Mouse (Mus musculus) heart, adult 2 months (tissue): Measurements from ENCODE around the gene Napepld. TPM values are rescaled to one million over a fixed set of nuclear protein-coding genes. Genes with fewer than 3 reads are reported as not detected.

Experiments
- DNase-seq, 2 experiments: peaks; one replicate each; pipeline ENCODE4 v3.0.0; 2021
- H3K27ac ChIP-seq: fragments of 200-600 bp; 2 replicates; pipeline ENCODE4 v1.8.1; 2022
- H3K27me3 ChIP-seq: fragments of 200-500 bp; 2 replicates; pipeline ENCODE4 v1.6.1; 2012; ENCODE audit warnings: mild to moderate bottlenecking, low read length, inconsistent platforms, mixed read lengths; ENCODE audit not compliant: control insufficient read depth, insufficient read depth
- H3K36me3 ChIP-seq: fragments of 200-500 bp; 2 replicates; pipeline ENCODE4 v1.6.1; 2012; ENCODE audit warnings: low read length, inconsistent platforms; ENCODE audit not compliant: control insufficient read depth, insufficient read depth
- H3K4me1 ChIP-seq: fragments of 200-500 bp; 2 replicates; pipeline ENCODE4 v1.6.1; 2011; ENCODE audit warnings: low read length; ENCODE audit not compliant: control insufficient read depth, insufficient read depth
- H3K4me3 ChIP-seq: fragments of 200-600 bp; 2 replicates; pipeline ENCODE4 v1.8.1; 2022
- H3K79me2 ChIP-seq: fragments of 200-500 bp; replicated peaks from 2 replicates; pipeline ENCODE4 v1.6.1; 2012; ENCODE audit warnings: mild to moderate bottlenecking, inconsistent platforms, low read length, moderate library complexity, mixed read lengths; ENCODE audit not compliant: control insufficient read depth, insufficient read depth
- H3K9ac ChIP-seq: fragments of 200-500 bp; 2 replicates; pipeline ENCODE4 v1.6.1; 2012; ENCODE audit warnings: low read depth, mild to moderate bottlenecking, control low read depth, inconsistent platforms, low read length, mixed read lengths
- CTCF ChIP-seq: fragments of 200-600 bp; IDR thresholded peaks from 2 replicates; pipeline ENCODE4 v1.8.1; 2022; ENCODE audit warnings: antibody characterized with exemption, mild to moderate bottlenecking, moderate library complexity
- EP300 ChIP-seq: fragments of 200-500 bp; IDR thresholded peaks from 2 replicates; pipeline ENCODE4 v1.6.1; 2011; ENCODE audit warnings: low read depth, low read length, control low read depth; ENCODE audit not compliant: insufficient read depth
- POLR2A ChIP-seq: fragments of 200-500 bp; IDR thresholded peaks from 2 replicates; pipeline ENCODE4 v1.6.1; 2011; ENCODE audit warnings: mild to moderate bottlenecking, low read depth, low read length, control low read depth; ENCODE audit not compliant: insufficient read depth
- WGBS: fragments of 180-500 bp; shearing (Covaris S2); methylation state at CpG from one replicate; pipeline ENCODE4 v1.1.7; 2018; 5-methylcytosine and 5-hydroxymethylcytosine counted together
- intact Hi-C: fragments of 180-260 bp; cut with DNase I; formaldehyde crosslinking; loops from one replicate; pipeline ENCODE4 v1.15.1; 2025
- polyA plus RNA-seq: library from polyadenylated mRNA; depleted of rRNA; stranded (reverse); fragments of >200 nt; gene quantifications from 2 replicates; pipeline ENCODE4 v1.2.3, GENCODE M21; 2012
- total RNA-seq, 2 experiments: library from RNA; stranded (reverse); gene quantifications; 2 replicates each; pipeline ENCODE4 v1.2.3; 2021

The Napepld gene
- total and polyA plus RNA-seq, 3 experiments: 2.4 to 5.9 (median 5.4) TPM

DNA sequence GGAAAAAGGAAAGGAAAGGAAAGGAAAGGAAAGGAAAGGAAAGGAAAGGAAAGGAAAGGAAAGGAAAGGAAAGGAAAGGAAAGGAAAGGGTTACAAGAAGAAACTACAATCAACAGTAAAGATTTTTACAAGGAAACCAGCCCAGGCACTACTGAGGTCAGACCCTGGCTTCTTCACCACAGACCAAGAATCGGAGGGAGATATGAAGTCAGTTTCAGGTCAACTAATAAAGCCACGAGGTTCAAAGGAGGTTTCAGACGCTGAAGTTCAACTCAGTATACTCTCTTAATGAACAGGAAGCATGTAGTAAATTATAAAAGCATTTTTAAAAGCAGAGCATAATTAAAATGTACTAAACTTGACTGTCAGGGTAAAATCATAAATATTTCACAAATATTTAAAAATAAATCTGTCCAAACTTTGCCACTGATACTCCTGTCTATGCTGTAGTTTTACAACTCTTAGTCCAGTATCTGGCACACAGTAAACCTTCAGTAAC is 7.8 kb downstream of the Napepld start:
- Histone ChIP-seq H3K4me1 (no peaks in the 10 kb centered on the region), H3K27me3 (no peaks in the 10 kb centered on the region), H3K4me3 (no peak overlapping the region), H3K79me2 (no peaks in the 10 kb centered on the region), H3K36me3 (no peaks in the 10 kb centered on the region), H3K27ac (no peak overlapping the region), H3K9ac (no peak overlapping the region)
- intact Hi-C loops: no loop called here
- DNase-seq: no peak
- 64% methylated on average over 3 of the region's 3 CpGs for WGBS
- TF ChIP-seq CTCF (no peak), POLR2A (no peak), EP300 (no peak)

DNA sequence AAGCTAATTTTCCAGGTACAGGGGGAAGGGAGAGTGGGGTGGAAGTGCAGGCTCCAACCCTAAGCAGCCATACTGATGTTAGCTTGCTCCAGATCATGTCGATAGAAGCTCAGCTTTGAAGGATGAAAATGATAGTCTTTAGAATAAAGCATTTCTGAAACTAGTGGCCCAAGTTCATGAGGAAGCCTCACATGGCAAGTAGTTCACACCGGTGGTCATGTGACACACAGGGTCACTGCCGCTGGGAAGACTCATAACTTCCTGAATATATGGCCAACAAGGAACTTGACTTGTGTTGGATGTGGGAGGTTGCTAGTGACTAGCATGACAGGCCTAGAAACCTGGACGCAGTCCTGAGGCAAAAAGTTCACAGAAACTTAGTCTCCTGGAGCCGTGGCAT is 9.0 kb downstream of the Napepld start:
- H3K27ac ChIP-seq: no peak overlapping the region
- intact Hi-C loops: no loop called here
- no peaks in the 10 kb centered on the region for H3K79me2 ChIP-seq
- H3K36me3 ChIP-seq: no peaks in the 10 kb centered on the region
- no peak overlapping the region for H3K9ac ChIP-seq
- TF ChIP-seq CTCF: no peak
- TF ChIP-seq EP300: no peak
- no peak for TF ChIP-seq POLR2A
- H3K27me3 ChIP-seq: no peaks in the 10 kb centered on the region
- WGBS: 89% methylated on average over 5 of the region's 5 CpGs
- no peaks in the 10 kb centered on the region for H3K4me1 ChIP-seq
- no peak for DNase-seq
- no peak overlapping the region for H3K4me3 ChIP-seq

DNA sequence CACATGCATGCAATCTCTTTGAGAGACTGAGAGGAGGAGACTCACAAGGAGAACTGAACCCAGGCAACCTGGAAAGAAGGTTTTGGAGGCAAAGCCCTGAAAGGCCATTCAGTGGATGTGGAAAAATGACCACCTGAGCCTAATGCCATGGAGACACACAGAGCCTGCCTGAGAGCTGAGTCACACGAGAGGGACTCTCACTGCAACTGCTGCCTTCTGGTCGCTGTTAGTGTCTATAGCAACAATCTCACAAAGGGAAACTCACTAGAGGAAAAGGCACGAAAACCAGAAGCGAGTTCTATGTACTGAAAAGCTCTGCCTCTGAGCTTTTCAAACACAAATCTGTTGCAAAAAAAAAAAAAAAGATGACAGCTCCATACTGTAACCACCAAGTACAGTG is 14.2 kb downstream of the Napepld start:
- no peaks in the 10 kb centered on the region for H3K36me3 ChIP-seq
- H3K79me2 ChIP-seq: no peaks in the 10 kb centered on the region
- H3K9ac ChIP-seq: no peak overlapping the region
- DNase-seq: no peak
- no peak overlapping the region for H3K27ac ChIP-seq
- H3K27me3 ChIP-seq: no peaks in the 10 kb centered on the region
- H3K4me3 ChIP-seq: no peak overlapping the region
- H3K4me1 ChIP-seq: no peaks in the 10 kb centered on the region
- no peak for TF ChIP-seq CTCF
- no peak for TF ChIP-seq POLR2A
- no peak for TF ChIP-seq EP300
- WGBS: 23% methylated on average over 4 of the region's 4 CpGs
- intact Hi-C loops: no loop called here

DNA sequence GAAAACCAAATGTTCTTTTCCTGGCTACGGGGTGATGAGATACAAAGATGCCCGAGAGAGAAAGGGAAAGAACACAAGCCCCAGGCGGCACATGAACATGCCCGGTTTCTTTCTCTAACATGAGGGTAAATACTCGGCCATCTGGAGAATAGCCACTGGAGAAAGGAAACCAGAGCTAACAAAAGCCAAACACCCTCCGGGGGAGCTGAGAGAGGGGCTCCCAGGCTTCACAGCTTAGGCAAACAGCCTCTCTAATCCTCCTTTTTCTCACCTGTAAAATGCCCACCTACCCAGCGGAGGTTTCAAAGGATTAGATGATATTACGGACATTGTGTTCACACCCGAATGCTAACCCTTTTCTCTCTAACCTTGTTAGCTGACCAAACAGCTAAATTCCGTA is 16.2 kb downstream of the Napepld start:
- no peak for TF ChIP-seq POLR2A
- Histone ChIP-seq H3K9ac (no peak overlapping the region), H3K4me3 (no peak overlapping the region), H3K4me1 (no peaks in the 10 kb centered on the region; the same call in 1 of the 2 replicates), H3K79me2 (no peaks in the 10 kb centered on the region), H3K36me3 (no peaks in the 10 kb centered on the region), H3K27me3 (no peaks in the 10 kb centered on the region), H3K27ac (no peak overlapping the region)
- intact Hi-C loops: no loop called here
- WGBS: 77% methylated on average over 10 of the region's 10 CpGs
- no peak for DNase-seq

DNA sequence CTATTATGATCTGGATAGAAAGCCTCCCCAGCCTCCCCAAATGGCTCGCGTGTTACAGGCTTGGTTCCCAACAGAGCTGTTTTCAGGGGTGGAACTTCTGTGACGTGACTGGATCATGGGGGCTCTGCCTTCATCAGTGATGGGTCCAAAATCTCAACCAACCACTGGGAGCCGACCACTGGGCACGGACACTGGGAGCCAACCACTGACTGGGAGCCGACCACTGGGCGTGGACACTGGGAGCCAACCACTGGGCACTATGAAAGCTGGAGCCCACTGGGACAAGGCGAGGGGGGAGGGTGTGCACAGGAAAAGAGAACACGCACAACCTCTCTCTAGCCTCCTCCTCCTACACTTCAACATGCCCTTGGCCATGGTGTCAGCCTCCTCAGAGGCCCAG is 17.4 kb downstream of the Napepld start:
- H3K9ac ChIP-seq: no peak overlapping the region
- intact Hi-C loops: no loop called here
- H3K79me2 ChIP-seq: no peaks in the 10 kb centered on the region
- no peak for DNase-seq
- WGBS: 92% methylated on average over 9 of the region's 9 CpGs
- H3K4me1 ChIP-seq: no peaks in the 10 kb centered on the region; the same call in none of the 2 replicates
- H3K4me3 ChIP-seq: no peak overlapping the region
- H3K27ac ChIP-seq: no peak overlapping the region
- TF ChIP-seq CTCF (no peak), EP300 (no peak), POLR2A (no peak)
- no peaks in the 10 kb centered on the region for H3K36me3 ChIP-seq
- no peaks in the 10 kb centered on the region for H3K27me3 ChIP-seq

DNA sequence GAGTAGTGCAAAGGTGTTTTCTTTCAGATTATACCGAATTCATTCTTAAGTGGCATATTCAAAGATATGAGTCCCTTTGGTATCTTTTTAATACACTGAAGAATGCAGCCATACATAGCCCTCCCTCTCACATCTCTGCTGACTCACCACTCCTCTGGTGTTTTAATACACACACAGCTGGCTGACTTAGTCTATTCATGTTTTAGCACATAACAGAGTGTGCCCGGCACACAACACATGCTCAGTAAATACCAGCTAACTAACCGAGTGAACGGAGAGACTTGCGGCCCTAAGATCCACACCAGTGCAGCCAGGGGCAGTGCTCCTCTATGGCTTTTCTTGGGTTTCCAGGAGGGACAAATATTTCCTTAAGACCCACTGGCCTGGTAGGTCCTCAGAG is 20.3 kb downstream of the Napepld start:
- no peak for TF ChIP-seq CTCF
- TF ChIP-seq EP300: no peak
- TF ChIP-seq POLR2A: no peak
- WGBS: 70% methylated on average over 5 of the region's 5 CpGs
- no peak for DNase-seq

More for the DNA sequence above, 20.3 kb downstream of the Napepld start:
- Histone ChIP-seq H3K27me3 (no peaks in the 10 kb centered on the region), H3K27ac (no peak overlapping the region), H3K79me2 (no peaks in the 10 kb centered on the region), H3K4me3 (no peak overlapping the region), H3K4me1 (no peaks in the 10 kb centered on the region; the same call in none of the 2 replicates), H3K9ac (no peak overlapping the region), H3K36me3 (no peaks in the 10 kb centered on the region)
- intact Hi-C loops: no loop called here
